Mouse (Mus musculus): ENCODE measurements at regions not wholly inside any gene's neighbourhood (a gene's known extent, or its start where the extent isn't known, plus 50 kb on each side); places are given as distances from the start of the nearest gene placed in this dataset.
A peak's percentile ranks its signal among the peaks of the same experiment; 100 is the strongest.

DNA sequence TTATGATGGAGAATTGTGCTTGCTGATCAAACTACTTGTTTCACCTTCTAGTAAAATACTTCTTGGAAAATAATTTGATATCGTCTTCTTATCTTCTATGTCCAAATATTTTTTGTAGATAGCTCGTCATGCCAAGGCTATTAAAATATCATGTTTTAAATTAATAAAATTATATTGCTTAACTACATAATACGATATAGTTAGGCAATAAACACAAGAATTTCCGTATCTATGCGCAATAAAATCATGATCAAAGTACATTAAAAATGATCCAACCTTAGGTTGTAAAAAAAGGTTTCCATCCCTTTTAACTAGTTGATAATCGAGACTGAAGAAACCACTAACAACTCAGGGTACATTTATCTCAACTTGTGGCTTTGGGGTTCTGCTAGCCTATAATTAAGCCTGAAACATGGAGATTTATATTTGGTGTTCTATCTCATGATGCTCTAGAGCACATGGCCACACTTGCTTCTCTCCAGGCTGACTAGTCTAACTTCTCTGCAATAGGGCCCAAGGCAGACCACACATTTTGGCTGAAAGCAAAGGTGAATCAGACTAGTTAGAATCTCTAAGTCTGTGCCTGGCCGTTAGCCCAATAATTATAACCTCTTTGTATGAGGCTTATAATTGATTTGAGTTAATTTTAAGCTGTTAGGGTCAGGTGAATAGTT lies 314.5 kb downstream of the Plod2 start:
- DNase-seq: no peak

DNA sequence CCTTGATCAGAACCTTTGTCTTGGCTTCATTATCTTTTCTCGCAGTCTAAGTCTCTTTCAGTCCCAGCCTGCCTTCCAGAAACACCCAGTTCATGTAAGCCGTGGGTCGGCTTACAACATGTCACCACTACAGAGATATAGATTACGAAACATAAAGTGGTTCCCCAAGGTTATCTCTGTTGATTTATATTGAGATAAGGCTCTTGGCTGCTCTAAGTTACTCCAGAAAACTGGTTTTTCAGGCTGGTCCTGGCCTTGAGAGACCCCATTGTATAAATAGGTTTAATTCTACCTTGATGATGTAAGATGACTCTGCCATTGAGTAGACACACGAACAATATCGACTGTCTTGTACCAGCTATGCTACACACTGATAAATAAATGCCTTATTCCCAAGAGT lies 323.8 kb downstream of the Plod2 start:
- DNase-seq: no peak

DNA sequence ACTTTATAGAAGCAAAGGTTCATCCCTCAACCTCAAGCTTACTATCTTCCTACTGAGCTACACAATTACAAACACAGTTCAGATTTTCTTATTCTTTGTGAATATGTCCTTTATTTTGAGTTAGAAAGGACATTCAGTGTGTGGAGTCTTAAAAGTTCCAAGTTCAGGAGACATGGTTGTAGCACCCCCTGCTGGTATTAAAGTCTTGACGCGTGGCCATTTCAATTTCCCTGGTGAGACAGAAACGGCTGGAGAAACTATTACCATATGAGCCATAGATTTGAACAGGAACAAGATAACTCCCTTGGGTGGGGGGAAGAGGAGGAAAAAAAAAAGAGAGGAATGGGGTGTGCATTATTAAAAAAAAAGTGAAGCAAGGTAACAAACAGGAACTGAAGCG lies 336.6 kb downstream of the Plod2 start:
- DNase-seq: peak; percentile 21 to 48

DNA sequence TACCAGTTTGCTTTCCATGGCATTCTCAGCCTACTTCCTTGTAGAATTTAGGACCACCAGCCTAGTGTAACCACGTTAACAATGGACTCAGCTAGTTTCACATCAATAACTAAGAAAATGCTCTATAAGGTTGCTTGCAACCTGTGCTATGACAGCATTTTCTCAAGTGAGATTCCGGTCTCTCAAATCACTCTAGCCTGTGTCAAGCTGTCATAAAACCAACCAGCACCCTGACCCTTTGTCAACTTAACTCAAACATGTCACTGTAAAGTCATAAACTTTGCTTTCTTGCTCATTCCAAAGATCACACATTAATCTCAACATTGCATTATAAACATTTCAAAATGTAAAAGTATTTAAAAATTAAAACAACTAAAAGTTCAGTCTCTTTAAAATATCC lies 337.8 kb downstream of the Plod2 start:
- no peak for DNase-seq

DNA sequence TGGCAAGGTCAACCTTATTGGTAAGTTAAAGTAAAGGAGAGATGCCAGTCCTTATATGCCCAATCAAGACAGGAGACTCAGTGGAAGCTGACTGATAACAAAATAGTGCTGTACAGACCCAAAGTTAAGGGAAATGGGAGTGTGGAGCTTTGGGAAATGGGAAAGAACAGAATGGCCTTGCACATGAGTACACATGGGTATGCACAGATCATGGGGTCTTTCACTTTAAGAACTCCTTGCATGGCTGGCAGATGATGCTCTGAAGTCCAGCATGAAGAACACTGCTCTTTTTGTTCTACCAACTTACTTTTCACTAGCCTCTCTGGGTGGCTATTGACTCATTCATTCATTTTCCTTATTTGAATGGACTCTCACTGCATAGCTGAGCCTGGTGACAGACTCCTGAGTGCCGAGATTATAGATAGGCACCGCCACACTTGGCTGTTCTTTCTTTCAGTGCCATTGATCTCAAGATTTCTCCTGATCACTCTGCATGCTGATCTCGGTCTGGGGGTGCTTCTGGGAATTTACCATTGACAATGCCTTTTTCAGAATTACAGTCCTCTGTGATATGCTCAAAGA lies 340.3 kb downstream of the Plod2 start:
- DNase-seq: no peak

DNA sequence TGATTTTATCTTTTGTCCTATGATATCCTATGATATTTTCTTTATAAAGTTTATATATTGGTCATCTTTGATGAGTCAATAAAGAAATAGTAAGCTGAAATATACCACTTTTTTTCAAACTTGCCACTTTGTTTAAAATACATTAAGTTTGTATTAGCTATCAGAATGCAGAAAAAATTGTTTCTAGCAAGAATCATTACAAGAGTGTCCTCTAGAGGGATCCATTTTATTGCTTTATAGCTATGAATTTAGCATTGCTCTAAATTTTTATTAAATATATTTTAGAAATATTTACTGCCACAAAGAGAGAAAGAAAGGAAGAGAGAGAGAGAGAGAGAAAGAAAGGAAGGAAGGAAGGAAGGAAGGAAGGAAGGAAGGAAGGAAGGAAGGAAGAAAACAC lies 348.0 kb downstream of the Plod2 start:
- DNase-seq: no peak

DNA sequence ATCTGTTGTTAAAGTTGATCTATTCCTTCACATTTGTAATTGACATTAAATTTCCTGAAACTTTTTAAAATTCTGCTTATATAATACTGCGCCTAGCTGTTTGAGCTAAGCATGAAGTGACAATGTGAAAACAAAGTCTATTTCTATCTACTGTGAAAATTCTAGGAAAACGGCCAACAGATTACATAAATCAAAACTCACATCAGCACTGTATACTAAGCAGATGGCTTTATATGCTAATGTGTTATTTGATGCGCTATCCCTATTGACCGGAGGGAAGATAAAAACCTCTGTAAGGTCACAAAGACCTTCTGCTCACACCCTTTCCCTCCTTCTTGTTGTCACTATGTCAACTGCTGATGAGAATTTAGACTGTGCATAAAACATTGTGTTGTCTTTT lies 357.7 kb downstream of the Plod2 start:
- no peak for DNase-seq

DNA sequence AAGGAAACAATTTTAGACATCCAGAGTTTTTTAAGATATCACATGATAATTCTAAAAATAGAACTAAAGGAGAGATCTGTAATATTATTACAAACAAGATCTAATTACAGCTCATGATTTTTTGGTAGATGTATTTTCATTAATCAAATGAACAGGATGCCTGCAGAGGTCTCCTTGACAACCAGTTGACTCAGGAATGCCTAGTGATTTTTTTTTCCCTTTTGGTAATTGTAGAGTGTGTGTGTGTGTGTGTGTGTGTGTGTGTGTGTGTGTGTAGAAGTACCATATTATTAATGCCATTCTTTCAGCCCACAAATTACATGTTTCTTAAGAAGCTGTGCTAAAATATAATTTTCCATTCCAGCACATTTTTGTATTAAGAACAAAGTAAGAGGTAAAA lies 365.1 kb downstream of the Plod2 start:
- no peak for DNase-seq

DNA sequence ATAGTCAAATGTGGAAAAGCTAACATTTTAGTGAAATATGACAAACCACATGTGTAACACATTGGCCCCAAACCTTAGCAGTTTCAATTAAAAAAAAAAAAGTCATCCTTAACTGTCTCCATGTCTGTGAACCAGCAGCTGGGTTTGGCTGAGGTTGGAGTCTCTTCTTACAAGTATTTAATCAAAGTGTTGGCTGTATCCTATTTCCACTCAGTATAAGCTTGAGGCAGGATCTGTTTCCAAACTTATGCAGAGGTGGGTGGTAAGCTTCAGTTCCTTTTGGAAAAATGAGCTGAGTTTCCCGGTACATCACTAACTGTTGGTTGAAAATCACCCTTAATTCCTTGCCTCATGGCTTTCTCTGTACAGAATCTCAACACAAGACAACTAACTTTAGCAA lies 377.4 kb downstream of the Plod2 start:
- no peak for DNase-seq

DNA sequence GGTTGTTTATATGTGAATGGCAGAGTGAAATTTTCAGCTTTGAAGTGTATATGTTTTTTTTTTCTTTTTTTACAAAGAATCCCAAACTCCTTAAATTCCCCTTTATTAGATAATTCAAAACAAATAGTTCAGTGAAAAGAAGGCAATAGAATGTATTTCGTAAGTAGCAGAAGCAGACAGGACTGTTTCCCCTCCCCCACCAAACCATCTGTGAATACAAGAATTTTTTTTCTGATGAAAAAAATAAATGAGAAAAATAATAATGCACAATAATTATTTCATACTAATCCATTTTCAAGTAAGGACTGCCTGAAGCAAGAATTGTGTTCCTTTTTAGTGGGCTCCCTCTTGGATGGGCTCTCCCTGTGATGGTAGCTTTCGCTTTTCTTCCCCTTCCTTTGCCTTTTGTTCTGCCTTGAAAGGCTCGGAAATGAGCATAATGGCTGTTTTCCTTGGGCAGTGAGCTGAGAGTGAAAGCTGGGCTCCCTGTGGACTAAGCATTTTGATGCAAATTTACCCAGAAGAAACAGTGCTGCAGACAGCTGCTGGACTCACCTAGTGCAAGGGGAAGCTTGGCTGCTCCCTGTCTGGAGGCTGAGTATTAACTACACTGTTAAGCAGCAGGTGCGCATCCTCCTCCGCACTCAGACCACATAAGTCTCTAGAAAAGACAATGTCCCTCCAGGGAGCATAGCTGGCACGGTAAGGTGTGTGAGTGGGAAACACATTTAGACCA lies 388.4 kb downstream of the Plod2 start:
- DNase-seq: no peak

DNA sequence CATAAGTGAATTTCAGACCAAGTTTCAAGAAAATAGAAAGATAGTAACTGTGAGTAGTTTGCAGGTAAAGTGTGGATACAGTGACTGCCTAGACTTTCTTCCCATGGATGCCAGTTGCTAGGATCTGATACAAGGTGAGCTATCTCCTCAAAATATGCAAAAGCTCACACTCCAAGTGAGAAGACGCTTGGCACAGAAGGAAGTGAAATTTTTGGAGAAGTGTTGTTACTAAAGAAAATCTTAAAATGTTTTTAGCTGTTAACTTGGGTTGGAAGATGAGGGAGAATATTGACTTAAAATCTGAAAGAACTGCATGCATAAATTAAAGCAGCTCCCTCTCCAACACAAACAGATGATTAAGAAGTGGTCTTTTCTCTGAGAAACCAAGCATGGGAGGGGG lies 395.8 kb downstream of the Plod2 start:
- DNase-seq: no peak

DNA sequence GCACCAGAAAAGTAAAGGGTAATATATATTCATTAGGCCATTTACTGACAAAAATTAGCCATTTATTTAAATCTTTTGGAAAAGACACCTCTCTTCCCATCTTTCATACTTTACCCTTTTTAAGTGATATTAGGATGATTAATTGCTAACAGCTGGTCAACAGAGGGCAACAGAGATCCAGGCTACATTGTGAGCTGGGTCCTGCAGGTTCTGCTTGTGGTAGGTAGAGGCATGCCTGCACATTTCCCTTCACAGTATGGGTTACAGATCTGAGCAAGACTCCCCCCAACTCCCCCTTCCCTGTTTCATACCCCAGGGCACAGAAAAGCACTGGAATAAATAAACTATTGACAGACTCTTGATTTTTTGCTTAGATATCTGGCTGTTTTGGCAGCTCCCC lies 408.1 kb downstream of the Plod2 start:
- DNase-seq: no peak

DNA sequence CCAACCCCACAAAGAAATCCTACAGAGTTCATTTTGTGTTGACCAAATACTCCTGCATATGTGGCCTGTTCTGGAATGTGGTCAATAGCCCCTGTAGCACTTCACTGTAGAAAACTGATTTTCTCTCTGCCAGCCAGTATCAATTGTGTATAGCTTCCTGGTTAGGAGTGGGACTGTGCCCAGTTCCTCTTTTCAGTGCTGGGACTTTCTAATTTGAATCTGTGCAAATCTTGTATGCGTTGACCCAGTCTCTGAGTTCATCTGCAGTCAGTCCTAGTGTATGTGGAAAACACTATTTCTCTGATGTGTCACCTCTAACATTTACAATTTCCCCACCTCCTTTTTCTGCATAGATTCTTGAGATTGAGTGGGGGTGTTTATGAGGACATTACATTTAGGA lies 421.3 kb downstream of the Plod2 start:
- no peak for DNase-seq

DNA sequence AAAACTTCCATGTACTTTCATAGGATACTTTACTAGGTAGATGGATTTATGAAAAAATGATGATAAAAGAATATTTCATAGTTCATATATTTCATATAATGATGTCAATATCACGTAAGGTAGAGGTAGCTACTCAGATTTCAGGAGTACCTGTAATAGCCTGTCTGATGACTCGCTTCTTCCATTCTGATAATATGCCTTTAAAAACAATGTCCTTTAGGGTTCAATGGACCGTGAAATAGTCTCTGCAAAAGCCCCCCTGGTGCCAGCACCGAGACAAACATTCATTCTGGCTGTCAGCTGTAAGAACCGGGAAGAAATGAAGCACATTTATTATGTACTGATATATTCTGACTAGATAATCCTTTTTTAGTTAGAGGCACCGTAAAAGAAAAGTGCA lies 449.7 kb downstream of the Plod2 start:
- no peak for DNase-seq

DNA sequence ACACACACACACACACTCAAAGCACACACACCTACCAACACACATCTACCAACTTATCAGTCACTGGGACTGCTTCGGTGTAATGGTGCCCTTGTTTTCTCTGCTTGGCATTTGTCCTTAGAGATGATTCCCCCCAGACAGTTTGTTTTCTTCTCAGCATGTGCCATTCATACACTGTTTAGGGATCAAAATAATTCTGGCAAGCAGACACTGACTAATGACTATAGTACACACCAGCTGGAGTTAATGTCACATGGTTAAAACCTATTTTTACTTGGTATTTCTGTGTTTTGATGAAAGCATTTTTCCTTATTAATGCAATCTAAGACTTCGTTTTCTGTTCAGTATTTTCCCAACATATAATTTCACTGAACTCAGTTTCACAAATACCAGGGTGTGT lies 454.1 kb downstream of the Plod2 start:
- no peak for DNase-seq

DNA sequence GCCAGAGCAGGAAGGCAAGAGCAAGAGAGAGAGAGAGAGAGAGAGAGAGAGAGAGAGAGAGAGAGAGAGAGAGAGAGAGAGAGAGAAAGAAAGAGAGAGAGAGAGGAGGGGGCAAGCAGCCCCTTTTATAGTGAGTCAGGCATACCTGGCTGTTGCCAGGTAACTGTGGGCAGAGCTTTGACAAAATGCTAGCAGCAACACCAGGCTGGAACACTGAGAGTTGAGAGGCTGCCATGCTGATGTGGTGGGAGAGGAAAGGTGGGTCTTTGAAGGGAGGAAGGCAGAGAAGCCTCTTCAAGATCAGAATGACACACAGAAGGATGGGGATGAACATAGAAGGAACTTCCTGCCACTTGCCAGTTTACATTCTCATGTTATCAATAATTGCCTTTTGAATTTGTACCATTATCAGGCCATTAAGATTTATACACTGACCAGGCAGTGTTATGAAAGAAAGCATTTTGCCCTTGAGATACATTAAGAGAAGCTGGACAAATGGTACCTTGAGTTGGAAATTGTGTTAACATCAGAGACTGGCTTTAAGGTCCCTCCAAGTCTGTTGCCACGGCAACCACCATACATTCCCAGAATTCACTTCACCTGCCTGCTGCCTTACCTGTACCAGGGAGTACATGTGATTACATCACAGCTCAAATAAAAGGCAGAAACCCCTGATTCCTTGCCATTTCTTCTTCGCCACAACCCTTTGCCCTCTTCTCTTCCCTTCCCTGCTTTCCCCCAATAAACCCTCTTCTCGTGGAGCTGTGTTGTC lies 463.3 kb downstream of the Plod2 start:
- DNase-seq: no peak

DNA sequence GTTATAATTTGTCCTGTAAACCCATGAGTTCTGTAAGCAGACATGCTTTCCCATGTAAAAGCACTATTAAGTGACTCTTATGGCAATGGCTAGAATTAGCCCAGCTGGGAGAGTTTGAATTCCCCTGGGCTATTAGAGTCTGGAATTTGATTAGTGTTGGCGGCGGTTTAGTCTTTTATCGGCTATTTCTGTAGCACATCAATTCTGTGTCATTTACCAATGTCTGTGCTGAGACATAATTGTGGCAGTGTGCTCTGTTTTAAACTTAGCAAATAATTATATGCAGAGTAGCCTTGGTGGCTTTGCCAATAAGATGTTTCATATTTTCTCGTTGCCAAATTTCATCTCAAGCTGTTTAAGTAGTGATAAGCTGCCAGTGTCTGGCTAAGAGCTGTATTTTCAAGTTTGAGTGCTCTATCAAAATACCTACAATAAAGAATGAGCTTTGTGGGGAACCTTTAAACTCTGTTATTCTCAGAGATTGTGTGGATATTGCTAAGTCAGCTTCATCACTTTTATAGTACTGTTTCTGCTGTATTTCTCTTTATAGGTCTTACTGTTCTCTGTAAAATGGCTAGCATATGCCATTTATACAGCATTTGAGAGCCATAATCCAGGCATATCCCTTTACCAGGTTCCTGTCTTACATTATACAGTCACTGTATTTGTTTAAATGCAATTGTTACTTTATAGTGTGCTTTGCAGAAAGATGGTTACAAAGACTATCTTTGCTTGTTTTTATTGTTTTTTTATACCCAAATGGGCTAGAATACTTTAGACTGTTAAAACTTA lies 466.7 kb downstream of the Plod2 start:
- DNase-seq: no peak

DNA sequence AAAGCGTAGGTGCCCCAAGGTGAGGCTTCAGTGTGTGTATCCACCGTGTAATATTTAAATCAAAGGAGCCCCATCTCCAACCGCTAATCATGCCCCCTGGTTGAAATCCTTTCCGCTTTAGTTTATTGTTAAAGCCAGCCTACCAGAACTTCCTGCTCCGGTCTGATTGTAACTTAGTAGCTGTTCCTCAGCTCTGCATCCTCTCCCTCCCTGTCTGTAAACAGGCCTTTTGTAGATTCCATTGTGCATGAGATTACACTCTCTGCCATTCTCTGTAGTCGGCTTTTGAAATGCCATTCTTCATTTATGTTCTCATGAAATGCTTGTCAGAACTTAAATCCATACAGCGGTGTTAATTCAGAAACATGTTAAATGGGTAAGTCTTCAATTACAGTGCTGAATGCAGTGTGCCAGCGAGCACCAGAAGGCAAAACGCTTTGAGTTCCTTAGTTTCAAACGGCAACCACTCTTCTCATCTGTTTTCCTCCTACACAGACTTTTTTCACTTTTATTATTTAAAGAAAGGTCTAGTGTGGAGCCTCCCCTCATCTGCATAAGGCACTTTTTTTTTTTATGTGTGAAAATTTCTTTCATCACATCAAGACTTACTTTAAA lies 502.4 kb downstream of the Plod2 start:
- no peak for DNase-seq

DNA sequence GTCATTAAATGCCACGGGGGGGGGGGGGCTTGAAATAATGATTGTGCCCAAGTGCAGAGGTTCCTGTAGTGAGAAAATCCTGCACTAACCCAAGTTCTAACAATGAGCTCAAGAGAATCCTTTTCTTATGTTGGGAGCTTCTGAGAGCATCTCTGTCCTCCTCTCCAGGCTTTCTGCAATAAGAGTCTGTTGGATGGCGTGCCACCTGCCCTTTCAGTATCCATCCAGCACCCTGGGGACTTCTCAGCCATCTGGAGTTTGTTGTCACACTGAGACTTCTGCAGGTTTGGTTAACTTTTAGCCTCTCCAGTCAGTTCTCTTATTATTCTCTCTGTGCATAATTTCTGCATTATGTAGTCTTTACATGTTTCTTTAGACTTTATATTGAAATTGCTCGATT lies 530.1 kb downstream of the Plod2 start:
- no peak for DNase-seq

DNA sequence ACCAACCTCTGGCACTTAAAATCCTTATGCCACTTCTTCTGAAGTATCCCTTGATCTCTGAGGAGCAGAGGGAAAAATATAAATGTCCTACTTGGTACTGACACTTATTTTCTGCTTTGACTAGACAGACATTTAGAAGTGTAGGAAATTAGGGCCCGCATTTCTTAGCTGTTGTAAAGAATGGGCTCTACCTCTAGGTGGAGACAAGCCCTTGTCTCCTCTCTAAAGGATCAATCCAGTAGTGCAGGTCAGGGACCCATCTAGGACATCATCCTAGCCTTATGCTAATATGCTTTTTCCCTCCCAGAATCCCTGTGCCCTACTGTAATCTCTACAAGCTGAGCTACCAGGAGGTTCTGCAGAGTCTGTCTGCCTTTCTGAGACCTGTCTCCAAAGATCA lies 541.1 kb downstream of the Plod2 start:
- no peak for DNase-seq

DNA sequence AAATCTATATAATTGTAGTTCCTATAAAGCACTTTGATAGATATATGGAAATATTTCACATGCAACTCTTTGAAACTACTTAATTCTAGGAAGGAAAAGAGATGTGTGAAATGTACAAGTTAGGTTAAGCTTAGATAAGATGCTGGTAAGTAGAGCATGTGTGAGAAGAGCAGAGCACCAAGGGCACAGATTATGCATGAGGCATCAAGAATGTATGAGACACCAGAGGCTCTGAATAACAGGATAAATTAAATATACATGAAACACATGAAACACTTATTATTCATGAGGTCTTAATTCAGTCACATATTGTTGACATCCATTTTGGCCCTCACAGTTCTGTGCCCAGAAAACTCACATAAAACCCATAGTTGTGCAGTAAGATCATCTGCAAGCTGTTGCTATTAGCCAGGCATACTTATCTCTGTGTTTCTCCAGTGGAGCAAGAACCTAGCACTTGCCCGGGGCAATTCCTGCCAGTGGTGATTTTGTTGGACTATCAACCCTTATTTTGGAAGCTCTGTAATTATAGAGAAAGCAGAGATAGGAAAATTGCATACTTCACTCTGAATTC lies 556.1 kb downstream of the Plod2 start:
- DNase-seq: no peak

DNA sequence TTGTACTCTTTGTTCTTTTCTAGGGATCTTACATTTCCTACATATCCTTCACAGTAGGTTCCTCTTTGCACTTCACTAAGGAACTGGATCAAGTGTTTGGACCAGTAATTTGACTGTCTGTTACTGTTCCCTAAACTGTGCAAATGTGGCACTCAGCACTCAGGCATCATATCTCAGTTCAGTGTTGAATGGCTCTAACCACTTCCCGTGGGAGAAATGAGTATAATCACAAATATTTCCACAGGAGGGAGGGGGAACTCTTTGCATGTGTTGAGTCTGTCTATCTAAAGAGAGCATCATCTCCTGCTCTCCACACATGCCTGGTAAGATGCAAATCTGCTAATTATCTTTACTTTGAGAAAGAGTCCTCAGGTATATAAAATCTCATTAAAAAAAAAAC lies 588.5 kb downstream of the Plod2 start:
- no peak for DNase-seq

All from lung, postnatal 4 days (tissue).